Mouse (Mus musculus) liver, adult 2 months (tissue): Measurements from ENCODE around the gene Nme1. TPM values are rescaled to one million over a fixed set of nuclear protein-coding genes. Genes with fewer than 3 reads are reported as not detected.

Source experiments
- DNase-seq: peaks from one replicate; pipeline ENCODE4 v3.0.0-alpha.2; 2011; ENCODE audit warnings: low read depth, low spot score; ENCODE audit errors: extremely low read depth
- H3K27ac ChIP-seq: fragments of 200-500 bp; replicated peaks from 2 replicates; pipeline ENCODE4 v1.5.1; 2012; ENCODE audit warnings: low read depth, mild to moderate bottlenecking, control low read depth, inconsistent platforms, low read length; ENCODE audit not compliant: insufficient read depth
- H3K27me3 ChIP-seq: fragments of 200-500 bp; 2 replicates; pipeline ENCODE4 v1.6.1; 2012; ENCODE audit warnings: mild to moderate bottlenecking, moderate library complexity, low read length, inconsistent platforms; ENCODE audit not compliant: control insufficient read depth, insufficient read depth
- H3K36me3 ChIP-seq: fragments of 200-500 bp; 2 replicates; pipeline ENCODE4 v1.6.1; 2012; ENCODE audit warnings: low read length, inconsistent platforms; ENCODE audit not compliant: control insufficient read depth, insufficient read depth
- H3K4me1 ChIP-seq: fragments of 200-500 bp; 2 replicates; pipeline ENCODE4 v1.6.1; 2011; ENCODE audit warnings: low read length; ENCODE audit not compliant: control insufficient read depth, insufficient read depth
- H3K4me3 ChIP-seq: fragments of 200-500 bp; 2 replicates; pipeline ENCODE4 v1.5.1; 2011; ENCODE audit warnings: low read depth, mild to moderate bottlenecking, control low read depth, low read length, moderate library complexity; ENCODE audit not compliant: insufficient read depth
- H3K79me2 ChIP-seq: fragments of 200-500 bp; 2 replicates; pipeline ENCODE4 v1.6.1; 2012; ENCODE audit warnings: inconsistent platforms, mild to moderate bottlenecking, low read length, moderate library complexity; ENCODE audit not compliant: control insufficient read depth, insufficient read depth
- H3K9ac ChIP-seq: fragments of 200-500 bp; 2 replicates; pipeline ENCODE4 v1.6.1; 2012; ENCODE audit warnings: low read depth, mild to moderate bottlenecking, control low read depth, inconsistent platforms, low read length
- CTCF ChIP-seq: fragments of 200-500 bp; IDR thresholded peaks from 2 replicates; pipeline ENCODE4 v1.5.1; 2011; ENCODE audit warnings: low read depth, low read length, control low read depth
- POLR2A ChIP-seq: fragments of 200-500 bp; IDR thresholded peaks from 2 replicates; pipeline ENCODE4 v1.6.1; 2011; ENCODE audit warnings: low read length, control low read depth; ENCODE audit not compliant: insufficient read depth; ENCODE audit errors: extremely low read depth
- WGBS: fragments of 180-500 bp; shearing (Covaris S2); methylation state at CpG from one replicate; pipeline ENCODE4 v1.1.7; 2018; 5-methylcytosine and 5-hydroxymethylcytosine counted together
- polyA plus RNA-seq: library from polyadenylated mRNA; depleted of rRNA; stranded (reverse); fragments of >200 nt; gene quantifications from 2 replicates; pipeline ENCODE4 v1.2.3, GENCODE M21; 2012
- total RNA-seq: library from RNA; depleted of rRNA; stranded (reverse); fragments of >200 nt; gene quantifications from 2 replicates; pipeline ENCODE4 v1.2.3, GENCODE M21; 2014

The Nme1 gene
- total and polyA plus RNA-seq, 2 experiments, result 20.7 to 73.7 TPM

GRCm38 (mm10) chr11:93954738-93955255 is 13.5 kb downstream of the Nme1 start:
- peak overlapping the region; percentile 91 for H3K27ac ChIP-seq
- WGBS, result 9% methylated on average over 13 of the region's 13 CpGs
- peak overlapping the region; percentile 80 for H3K9ac ChIP-seq
- peak; percentile 92 for DNase-seq
- no peaks in the 10 kb centered on the region for H3K27me3 ChIP-seq
- H3K79me2 ChIP-seq, result peaks cover 5% of the 10 kb centered on the region; the same call in 1 of the 2 replicates
- H3K4me3 ChIP-seq, result peak overlapping the region; percentile 76
- TF ChIP-seq CTCF, result no peak
- no peak for TF ChIP-seq POLR2A
- H3K4me1 ChIP-seq, result peaks cover 24% of the 10 kb centered on the region
- peaks cover 22% of the 10 kb centered on the region for H3K36me3 ChIP-seq

- Histone ChIP-seq H3K36me3 (peaks cover 12% of the 10 kb centered on the region), H3K4me3 (no peak overlapping the region), H3K27ac (peak overlapping the region; percentile 1; the same call in 1 of the 2 replicates), H3K4me1 (peaks cover 24% of the 10 kb centered on the region), H3K9ac (no peak overlapping the region), H3K27me3 (no peaks in the 10 kb centered on the region), H3K79me2 (peaks cover 5% of the 10 kb centered on the region; the same call in 1 of the 2 replicates)
- DNase-seq, result peak; percentile 35
- 38% methylated on average over 5 of the region's 5 CpGs for WGBS
- no peak for TF ChIP-seq CTCF
- no peak for TF ChIP-seq POLR2A
These were observed 15.9 kb downstream of the Nme1 start for GRCm38 (mm10) chr11:93952376-93952775.

- Histone ChIP-seq H3K27ac (no peak overlapping the region), H3K79me2 (peaks cover 5% of the 10 kb centered on the region; the same call in 1 of the 2 replicates), H3K4me1 (peaks cover 18% of the 10 kb centered on the region), H3K36me3 (peaks cover 12% of the 10 kb centered on the region), H3K27me3 (no peaks in the 10 kb centered on the region), H3K9ac (no peak overlapping the region), H3K4me3 (no peak overlapping the region)
- no peak for TF ChIP-seq POLR2A
- 13% methylated on average over 1 of the region's 1 CpGs for WGBS
- DNase-seq, result peak; percentile 72
These were observed 18.3 kb downstream of the Nme1 start for GRCm38 (mm10) chr11:93950045-93950444.

- TF ChIP-seq POLR2A, result no peak
- no peak for TF ChIP-seq CTCF
- Histone ChIP-seq H3K4me1 (peaks cover 15% of the 10 kb centered on the region), H3K9ac (no peak overlapping the region), H3K4me3 (no peak overlapping the region), H3K36me3 (peaks cover 12% of the 10 kb centered on the region), H3K27me3 (no peaks in the 10 kb centered on the region), H3K27ac (no peak overlapping the region), H3K79me2 (peaks cover 3% of the 10 kb centered on the region; the same call in 1 of the 2 replicates)
- WGBS, result 87% methylated on average over 9 of the region's 9 CpGs
- no peak for DNase-seq
These were observed 19.3 kb downstream of the Nme1 start for GRCm38 (mm10) chr11:93948887-93949567.

GRCm38 (mm10) chr11:93944986-93945385 is 23.3 kb downstream of the Nme1 start:
- 79% methylated on average over 3 of the region's 3 CpGs for WGBS
- Histone ChIP-seq H3K79me2 (no peaks in the 10 kb centered on the region), H3K36me3 (peaks cover 8% of the 10 kb centered on the region), H3K27me3 (no peaks in the 10 kb centered on the region), H3K4me3 (no peak overlapping the region), H3K4me1 (no peaks in the 10 kb centered on the region), H3K27ac (no peak overlapping the region), H3K9ac (no peak overlapping the region)
- DNase-seq, result no peak
- TF ChIP-seq POLR2A (no peak), CTCF (no peak)

- WGBS, result 86% methylated on average over 2 of the region's 2 CpGs
- peaks cover 17% of the 10 kb centered on the region for H3K36me3 ChIP-seq
- H3K4me3 ChIP-seq, result no peak overlapping the region
These were observed 27.4 kb downstream of the Nme1 start for GRCm38 (mm10) chr11:93940906-93941305.

More at GRCm38 (mm10) chr11:93940906-93941305, 27.4 kb downstream of the Nme1 start:
- Histone ChIP-seq H3K4me1 (no peaks in the 10 kb centered on the region), H3K79me2 (no peaks in the 10 kb centered on the region), H3K27ac (no peak overlapping the region), H3K27me3 (no peaks in the 10 kb centered on the region), H3K9ac (no peak overlapping the region)
- TF ChIP-seq POLR2A (no peak), CTCF (no peak)
- DNase-seq, result no peak
